Mouse (Mus musculus) G1E (cell line): Measurements from ENCODE around the gene Cfap20.

Experiments
- CTCF ChIP-seq: IDR thresholded peaks from 2 replicates; pipeline ENCODE4 v1.5.1; 2012; ENCODE audit warnings: low read depth, low read length, inconsistent platforms, mixed read lengths
- GATA1 ChIP-seq: IDR thresholded peaks from 2 replicates; pipeline ENCODE4 v1.6.1; 2012; ENCODE audit warnings: borderline replicate concordance, low read length, inconsistent platforms, mixed read lengths
- POLR2AphosphoS5 ChIP-seq: IDR thresholded peaks from 2 replicates; pipeline ENCODE4 v1.6.1; 2012; ENCODE audit warnings: low read depth, low read length, inconsistent platforms; ENCODE audit not compliant: insufficient replicate concordance
- TAL1 ChIP-seq: conservative IDR thresholded peaks from 2 replicates; pipeline ENCODE4 v1.6.1; 2012; ENCODE audit warnings: low read depth, low read length, inconsistent platforms, mixed read lengths

DNA sequence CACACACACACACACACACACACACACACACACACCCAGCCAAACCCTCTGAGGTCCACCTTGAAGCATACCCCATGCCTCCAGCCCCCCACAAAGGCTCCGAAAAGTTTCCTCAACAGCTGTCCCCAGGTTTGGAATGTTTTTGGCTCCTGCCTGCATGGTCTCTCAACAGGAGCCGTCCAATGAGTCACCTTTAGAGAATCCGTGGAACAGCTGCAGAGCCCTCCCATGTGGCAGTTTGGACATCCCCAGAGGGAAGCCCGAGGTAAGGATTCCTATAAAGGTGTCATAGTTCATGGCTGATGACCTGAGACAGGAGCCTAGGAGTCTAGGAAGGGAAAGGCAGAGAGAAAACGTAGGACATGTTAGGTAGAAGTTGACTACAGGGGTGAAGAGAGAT lies 48.6 kb downstream of the Cfap20 start:
- TF ChIP-seq CTCF (no peak), TAL1 (no peak), POLR2AphosphoS5 (no peak), GATA1 (no peak)
